Mouse (Mus musculus) heart, postnatal 36 days (tissue): Measurements from ENCODE around the gene 1700019N19Rik. TPM values are rescaled to one million over a fixed set of nuclear protein-coding genes. Genes with fewer than 3 reads are reported as not detected.
A peak's percentile ranks its signal among the peaks of the same experiment; 100 is the strongest.

ENCODE experiments used
- DNase-seq, 2 experiments: peaks; one replicate each; pipeline ENCODE4 v3.0.0; 2021 to 2022
- intact Hi-C: fragments of 180-260 bp; cut with DNase I; formaldehyde crosslinking; loops from one replicate; pipeline ENCODE4 v1.15.1; 2025
- total RNA-seq, 2 experiments: library from RNA; stranded (reverse); gene quantifications; 2 replicates each; pipeline ENCODE4 v1.2.3; 2021

Gene 1700019N19Rik
- total RNA-seq, 2 experiments from 2014 or later = not detected

GRCm38 (mm10) chr19:58810536-58810935, 16.3 kb upstream of the 1700019N19Rik start:
- DNase-seq = no peak
- intact Hi-C loops = no loop called here

GRCm38 (mm10) chr19:58808864-58809263, 14.6 kb upstream of the 1700019N19Rik start:
- no peak for DNase-seq
- intact Hi-C loops = loop anchor here (5.0 kb wide), 1 partner anchor 388 kb away; no protein-coding TSS in a partner anchor

GRCm38 (mm10) chr19:58806364-58806763, 12.1 kb upstream of the 1700019N19Rik start:
- peak; percentile 74 to 75 for DNase-seq
- intact Hi-C loops = loop anchor here (1.0 to 5.0 kb wide), 3 partner anchors 20 to 391 kb away; no protein-coding TSS in a partner anchor

- intact Hi-C loops = loop anchor here (5.0 kb wide), 1 partner anchor 392 kb away; no protein-coding TSS in a partner anchor
- DNase-seq = no peak
Measured at GRCm38 (mm10) chr19:58805191-58805779, 11.0 kb upstream of the 1700019N19Rik start.

- DNase-seq = no peak
- intact Hi-C loops = no loop called here
Measured at GRCm38 (mm10) chr19:58795114-58795669, 931 bp upstream of the 1700019N19Rik start.

GRCm38 (mm10) chr19:58789194-58789593, 5.1 kb downstream of the 1700019N19Rik start:
- intact Hi-C loops = no loop called here
- no peak for DNase-seq

GRCm38 (mm10) chr19:58783938-58784337, 10.3 kb downstream of the 1700019N19Rik start:
- DNase-seq = no peak
- intact Hi-C loops = no loop called here

GRCm38 (mm10) chr19:58781566-58781965, 12.7 kb downstream of the 1700019N19Rik start:
- intact Hi-C loops = no loop called here
- DNase-seq = no peak

GRCm38 (mm10) chr19:58776461-58776860, 17.8 kb downstream of the 1700019N19Rik start:
- no peak for DNase-seq
- intact Hi-C loops = no loop called here

- no peak for DNase-seq
- intact Hi-C loops = loop anchor here (5.0 kb wide), 1 partner anchor 440 kb away; no protein-coding TSS in a partner anchor
Measured at GRCm38 (mm10) chr19:58767329-58767728, 26.9 kb downstream of the 1700019N19Rik start.

- intact Hi-C loops = loop anchor here (2.0 to 5.0 kb wide), 2 partner anchors 142 to 434 kb away; no protein-coding TSS in a partner anchor
- peak; percentile 43 to 49 for DNase-seq
Measured at GRCm38 (mm10) chr19:58762848-58763541, 31.3 kb downstream of the 1700019N19Rik start.

GRCm38 (mm10) chr19:58762316-58762715, 31.9 kb downstream of the 1700019N19Rik start:
- DNase-seq = no peak
- intact Hi-C loops = loop anchor here (2.0 to 5.0 kb wide), 2 partner anchors 142 to 435 kb away; no protein-coding TSS in a partner anchor

- no peak for DNase-seq
- intact Hi-C loops = no loop called here
Measured at GRCm38 (mm10) chr19:58759423-58759822, 34.8 kb downstream of the 1700019N19Rik start, which contains the start of gene Pnliprp2. TSS of gene Pnliprp2 (plus strand) at chr19:58759719.

- no peak for DNase-seq
Measured at GRCm38 (mm10) chr19:58758871-58759270, 35.4 kb downstream of the 1700019N19Rik start.

GRCm38 (mm10) chr19:58751504-58751903, 42.8 kb downstream of the 1700019N19Rik start:
- DNase-seq = no peak
- intact Hi-C loops = no loop called here

More at GRCm38 (mm10) chr19:58758871-58759270, 35.4 kb downstream of the 1700019N19Rik start:
- intact Hi-C loops = no loop called here

GRCm38 (mm10) chr19:58750822-58751221, 43.4 kb downstream of the 1700019N19Rik start:
- intact Hi-C loops = no loop called here
- DNase-seq = no peak

GRCm38 (mm10) chr19:58747498-58748000, 46.7 kb downstream of the 1700019N19Rik start:
- DNase-seq = no peak
- intact Hi-C loops = no loop called here

GRCm38 (mm10) chr19:58743736-58744135, 50.5 kb downstream of the 1700019N19Rik start:
- no peak for DNase-seq
- intact Hi-C loops = no loop called here

GRCm38 (mm10) chr19:58742711-58743110, 51.5 kb downstream of the 1700019N19Rik start:
- DNase-seq = no peak
- intact Hi-C loops = no loop called here

- intact Hi-C loops = no loop called here
- DNase-seq = no peak
Measured at GRCm38 (mm10) chr19:58741036-58741435, 53.2 kb downstream of the 1700019N19Rik start.

GRCm38 (mm10) chr19:58738111-58738510, 56.1 kb downstream of the 1700019N19Rik start:
- intact Hi-C loops = no loop called here
- no peak for DNase-seq
